Mouse (Mus musculus) spleen, postnatal 14 days (tissue): ENCODE data around the gene Tubg2.

Source experiments
- DNase-seq, 2 experiments: peaks; one replicate each; pipeline ENCODE4 v3.0.0; 2021 to 2022; ENCODE audit warnings: low spot score in 2 of 2

The Tubg2 gene

DNA sequence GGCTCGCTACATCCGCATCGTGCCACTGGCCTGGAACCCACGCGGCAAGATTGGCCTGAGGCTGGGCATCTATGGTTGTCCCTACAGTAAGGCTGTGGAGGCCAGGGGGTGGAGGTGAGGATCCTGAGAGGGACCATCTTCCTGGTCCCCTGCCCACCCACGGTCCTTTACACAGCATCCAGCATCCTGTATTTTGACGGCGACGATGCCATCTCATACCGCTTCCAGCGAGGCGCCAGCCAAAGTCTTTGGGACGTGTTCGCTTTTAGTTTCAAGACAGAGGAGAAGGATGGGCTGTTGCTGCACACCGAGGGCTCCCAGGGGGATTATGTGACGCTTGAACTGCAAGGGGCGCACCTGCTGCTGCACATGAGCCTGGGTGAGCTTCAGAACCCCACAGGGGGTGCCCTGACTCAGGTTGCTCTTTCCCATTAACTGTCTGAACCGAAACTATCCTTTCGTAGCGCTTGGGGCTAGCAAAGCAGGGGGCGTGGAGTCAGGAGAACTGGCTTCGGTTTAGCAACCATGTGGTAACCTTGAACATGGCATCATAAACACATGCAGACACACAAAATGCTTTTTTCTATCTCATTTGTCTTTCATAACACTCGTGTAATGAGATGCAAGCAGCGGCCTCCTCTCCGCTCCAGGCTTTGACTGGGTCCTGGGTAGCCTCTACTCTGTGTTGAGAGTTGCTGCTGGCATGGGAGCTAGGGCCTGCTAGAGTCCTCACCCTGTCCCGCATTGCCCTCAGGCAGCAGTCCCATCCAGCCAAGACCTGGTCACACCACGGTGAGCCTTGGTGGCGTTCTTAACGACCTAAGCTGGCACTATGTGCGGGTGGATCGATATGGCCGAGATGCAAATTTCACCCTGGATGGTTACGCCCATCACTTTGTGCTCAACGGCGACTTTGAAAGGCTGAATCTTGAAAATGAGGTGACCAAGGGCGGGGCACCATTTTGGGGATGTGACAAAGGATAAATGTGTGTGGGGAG lies 22.7 kb downstream of the Tubg2 start:
- DNase-seq = no peak

DNA sequence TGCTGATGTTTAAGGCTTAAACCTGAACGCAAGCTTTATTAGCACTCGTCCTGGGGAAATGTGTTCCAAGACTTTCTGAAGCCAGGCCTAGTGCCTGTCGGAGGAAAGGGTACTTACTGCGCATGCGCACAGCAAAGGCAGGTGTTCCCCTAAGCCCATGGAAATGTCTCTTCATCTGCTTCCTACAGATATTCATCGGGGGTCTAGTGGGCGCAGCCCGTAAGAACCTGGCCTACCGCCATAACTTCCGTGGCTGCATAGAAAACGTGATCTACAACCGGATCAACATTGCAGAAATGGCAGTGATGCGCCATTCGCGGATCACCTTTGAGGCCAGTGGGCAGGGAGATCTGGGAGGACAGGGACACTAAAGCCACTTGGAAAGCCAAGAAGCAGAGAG lies 23.6 kb downstream of the Tubg2 start:
- DNase-seq = no peak

DNA sequence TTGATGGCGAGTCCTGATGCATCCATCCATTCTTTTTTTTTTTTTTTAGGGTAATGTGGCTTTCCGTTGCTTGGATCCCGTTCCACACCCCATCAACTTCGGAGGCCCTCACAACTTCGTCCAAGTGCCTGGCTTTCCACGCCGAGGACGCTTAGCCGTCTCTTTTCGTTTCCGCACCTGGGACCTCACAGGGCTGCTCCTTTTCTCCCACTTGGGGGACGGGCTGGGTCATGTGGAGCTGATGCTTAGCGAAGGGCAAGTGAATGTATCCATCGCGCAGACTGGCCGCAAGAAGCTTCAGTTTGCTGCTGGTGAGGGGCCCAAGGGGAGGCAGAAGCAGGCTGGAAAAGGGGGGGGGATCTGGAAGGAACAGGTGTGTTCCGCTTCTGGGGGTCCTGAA lies 24.6 kb downstream of the Tubg2 start:
- DNase-seq = no peak

DNA sequence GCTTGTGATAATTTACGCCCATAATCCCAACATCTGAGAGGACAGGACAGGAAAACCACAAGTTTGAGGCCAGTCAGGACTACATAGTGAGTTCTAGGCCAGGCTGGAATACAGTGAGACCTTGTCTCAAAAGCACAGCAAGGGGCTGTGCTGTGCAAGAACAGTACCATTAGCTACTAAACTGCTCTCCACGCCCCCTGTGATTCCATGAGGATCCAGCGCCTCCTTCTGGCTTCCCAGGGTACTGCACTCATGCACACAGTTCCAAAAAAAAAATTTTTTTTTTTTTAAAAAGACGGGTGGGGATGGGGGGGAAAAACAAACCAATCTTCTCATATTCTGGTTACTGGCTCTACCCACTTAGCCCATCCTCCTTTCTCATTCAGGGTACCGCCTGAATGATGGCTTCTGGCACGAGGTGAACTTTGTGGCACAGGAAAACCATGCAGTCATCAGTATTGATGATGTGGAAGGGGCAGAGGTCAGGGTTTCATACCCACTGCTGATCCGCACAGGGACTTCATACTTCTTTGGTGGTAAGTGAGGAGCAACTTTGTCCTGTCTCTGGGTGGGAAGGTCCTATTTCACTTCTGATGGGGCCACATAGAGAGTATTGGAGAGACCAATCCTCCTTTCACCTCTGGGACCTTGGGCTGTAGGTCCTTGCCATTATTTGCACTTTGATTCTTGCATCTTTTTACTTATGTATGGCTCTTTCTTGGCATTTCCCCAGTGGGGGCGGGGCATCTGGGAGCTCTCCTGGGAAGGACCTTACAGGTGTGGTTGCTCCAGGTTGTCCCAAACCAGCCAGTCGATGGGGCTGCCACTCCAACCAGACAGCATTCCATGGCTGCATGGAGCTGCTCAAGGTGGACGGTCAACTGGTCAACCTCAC lies 25.4 kb downstream of the Tubg2 start:
- DNase-seq = peak in 1 of 2 experiments; percentile 56

DNA sequence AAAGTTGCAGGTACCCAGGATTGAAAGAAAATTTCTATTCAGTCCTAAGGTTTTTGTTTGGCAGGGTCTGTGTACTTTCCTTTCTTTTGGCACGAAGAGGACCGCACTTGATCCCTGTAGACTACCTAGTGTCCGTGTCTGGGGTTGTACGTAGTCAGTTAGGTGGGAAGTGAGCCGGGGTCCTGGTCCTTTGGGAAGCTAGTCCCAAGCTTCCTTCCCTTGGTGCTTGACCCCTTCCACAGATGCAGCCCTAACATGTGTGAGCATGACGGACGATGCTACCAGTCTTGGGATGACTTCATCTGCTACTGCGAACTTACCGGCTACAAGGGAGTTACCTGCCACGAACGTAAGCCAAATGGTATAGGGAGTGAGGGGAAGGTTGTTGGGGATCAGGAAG lies 26.3 kb downstream of the Tubg2 start:
- no peak for DNase-seq

DNA sequence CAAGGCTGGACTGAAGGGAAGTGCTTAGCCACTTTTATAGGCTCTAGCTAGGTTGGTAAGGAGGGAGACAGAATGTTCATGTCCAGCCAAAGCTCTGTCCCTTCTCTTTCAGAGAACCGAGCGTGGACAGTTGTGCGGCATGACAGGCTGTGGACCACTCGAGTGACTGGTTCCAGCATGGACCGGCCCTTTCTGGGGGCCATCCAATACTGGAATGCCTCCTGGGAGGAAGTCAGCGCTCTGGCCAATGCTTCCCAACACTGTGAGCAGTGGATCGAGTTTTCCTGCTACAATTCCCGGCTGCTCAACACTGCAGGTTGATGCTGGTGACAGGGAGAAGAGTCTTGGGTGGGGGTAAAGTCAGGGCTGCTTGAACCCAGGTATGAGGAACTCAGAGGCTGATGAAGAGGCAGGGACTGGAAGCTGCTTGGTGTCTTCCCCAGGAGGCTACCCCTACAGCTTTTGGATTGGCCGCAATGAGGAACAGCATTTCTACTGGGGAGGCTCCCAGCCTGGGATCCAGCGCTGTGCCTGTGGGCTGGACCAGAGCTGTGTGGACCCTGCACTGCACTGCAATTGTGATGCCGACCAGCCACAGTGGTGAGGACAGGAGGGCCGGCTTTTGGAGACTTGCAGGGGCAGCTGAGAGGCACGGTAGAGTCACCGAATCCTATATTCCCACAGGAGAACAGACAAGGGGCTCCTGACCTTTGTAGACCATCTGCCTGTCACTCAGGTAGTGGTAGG lies 27.2 kb downstream of the Tubg2 start:
- no peak for DNase-seq

DNA sequence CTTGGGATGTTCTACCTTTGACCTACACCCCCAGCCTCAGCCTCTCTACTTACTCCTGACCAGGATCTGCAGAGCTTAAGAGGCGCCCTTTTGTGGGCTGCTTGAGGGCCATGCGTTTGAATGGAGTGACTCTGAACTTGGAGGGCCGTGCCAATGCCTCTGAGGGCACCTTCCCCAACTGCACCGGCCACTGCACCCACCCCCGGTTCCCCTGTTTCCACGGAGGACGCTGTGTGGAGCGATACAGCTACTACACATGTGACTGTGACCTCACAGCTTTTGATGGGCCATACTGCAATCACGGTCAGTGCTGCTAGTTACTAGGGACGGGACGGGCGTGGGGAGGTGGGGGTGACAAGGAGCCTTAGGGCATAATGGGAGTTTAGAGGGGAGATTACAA lies 29.3 kb downstream of the Tubg2 start:
- DNase-seq = no peak

DNA sequence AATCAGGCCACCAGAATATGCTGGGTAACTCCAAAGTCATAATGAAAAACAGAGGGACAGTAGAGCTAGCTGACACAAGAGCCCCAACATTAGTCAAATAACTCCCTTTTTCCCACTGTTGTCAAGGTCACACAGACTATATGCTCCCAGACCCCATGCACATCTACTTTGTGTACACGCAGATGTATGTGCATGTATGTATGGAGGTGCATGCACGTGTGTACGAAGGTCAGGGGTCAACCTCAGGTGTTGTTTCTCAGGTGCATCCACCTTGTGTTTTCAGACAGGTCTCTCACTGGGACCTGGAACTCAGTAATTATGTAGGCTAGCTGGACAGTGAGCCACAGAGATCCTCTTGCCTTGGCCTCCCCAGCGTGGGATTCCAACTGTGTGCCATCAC lies 29.7 kb downstream of the Tubg2 start:
- DNase-seq = no peak

DNA sequence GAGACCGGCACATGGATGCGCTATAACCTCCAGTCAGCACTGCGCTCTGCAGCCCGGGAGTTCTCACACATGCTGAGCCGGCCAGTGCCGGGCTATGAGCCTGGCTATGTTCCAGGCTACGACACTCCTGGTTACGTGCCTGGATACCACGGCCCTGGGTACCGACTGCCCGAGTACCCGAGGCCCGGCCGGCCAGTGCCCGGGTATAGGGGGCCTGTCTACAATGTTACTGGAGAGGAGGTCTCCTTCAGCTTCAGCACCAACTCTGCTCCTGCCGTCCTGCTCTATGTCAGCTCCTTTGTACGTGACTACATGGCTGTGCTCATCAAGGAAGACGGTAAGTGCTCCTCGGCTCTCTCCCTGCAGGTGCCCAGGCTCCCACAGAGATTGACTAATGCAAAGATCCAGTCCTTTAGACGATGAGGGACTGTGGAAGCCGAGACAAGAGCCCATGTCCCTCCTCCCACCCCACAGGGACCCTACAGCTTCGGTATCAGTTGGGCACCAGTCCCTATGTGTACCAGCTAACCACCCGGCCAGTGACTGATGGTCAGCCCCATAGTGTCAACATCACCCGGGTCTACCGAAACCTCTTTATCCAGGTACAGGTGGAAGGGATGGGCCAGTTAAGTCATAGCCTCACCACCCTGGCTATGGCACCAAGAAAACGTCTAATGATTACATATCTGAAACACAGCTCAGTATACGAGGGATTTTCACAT lies 31.0 kb downstream of the Tubg2 start:
- DNase-seq = no peak

DNA sequence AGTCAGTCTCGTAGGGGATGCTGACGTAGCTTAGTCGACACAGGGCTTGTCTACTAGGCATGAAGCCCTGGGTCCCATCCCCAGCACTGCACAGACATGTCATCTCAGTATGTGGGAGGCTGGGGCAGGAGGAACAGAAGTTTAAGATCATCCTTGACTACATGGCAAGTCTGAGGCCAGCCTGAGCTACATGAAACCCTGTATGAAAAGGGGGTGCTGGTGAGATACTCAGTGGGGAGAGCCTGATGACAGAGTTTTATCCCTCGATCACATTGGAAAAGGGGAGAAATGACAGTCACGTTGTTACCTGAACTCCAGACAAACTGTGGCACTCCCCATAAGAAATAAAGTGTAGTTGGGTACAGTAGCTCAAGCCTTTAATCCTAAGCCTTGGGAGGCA lies 31.8 kb downstream of the Tubg2 start:
- no peak for DNase-seq

DNA sequence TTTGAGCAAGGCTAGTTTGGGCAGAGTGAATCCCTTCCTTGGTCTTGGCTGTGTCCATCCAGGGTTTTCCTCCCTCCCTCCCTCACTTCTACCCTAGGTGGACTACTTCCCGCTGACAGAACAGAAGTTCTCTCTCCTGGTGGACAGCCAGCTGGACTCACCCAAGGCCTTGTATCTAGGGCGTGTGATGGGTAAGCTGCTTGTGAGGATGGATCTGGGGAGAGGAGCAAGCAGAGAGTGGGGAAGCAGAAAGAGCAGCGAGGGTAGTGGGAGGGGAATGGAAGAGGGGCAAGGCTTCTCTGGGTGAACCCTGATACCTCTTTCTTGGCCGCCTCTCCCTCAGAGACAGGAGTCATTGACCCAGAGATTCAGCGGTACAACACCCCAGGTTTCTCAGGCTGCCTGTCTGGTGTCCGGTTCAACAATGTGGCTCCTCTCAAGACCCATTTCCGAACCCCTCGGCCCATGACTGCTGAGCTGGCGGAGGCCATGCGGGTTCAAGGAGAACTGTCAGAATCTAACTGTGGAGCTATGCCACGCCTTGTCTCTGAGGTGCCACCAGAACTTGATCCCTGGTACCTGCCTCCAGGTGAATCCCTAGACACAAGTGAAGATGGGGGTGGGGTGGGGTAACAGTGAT lies 32.6 kb downstream of the Tubg2 start:
- no peak for DNase-seq

DNA sequence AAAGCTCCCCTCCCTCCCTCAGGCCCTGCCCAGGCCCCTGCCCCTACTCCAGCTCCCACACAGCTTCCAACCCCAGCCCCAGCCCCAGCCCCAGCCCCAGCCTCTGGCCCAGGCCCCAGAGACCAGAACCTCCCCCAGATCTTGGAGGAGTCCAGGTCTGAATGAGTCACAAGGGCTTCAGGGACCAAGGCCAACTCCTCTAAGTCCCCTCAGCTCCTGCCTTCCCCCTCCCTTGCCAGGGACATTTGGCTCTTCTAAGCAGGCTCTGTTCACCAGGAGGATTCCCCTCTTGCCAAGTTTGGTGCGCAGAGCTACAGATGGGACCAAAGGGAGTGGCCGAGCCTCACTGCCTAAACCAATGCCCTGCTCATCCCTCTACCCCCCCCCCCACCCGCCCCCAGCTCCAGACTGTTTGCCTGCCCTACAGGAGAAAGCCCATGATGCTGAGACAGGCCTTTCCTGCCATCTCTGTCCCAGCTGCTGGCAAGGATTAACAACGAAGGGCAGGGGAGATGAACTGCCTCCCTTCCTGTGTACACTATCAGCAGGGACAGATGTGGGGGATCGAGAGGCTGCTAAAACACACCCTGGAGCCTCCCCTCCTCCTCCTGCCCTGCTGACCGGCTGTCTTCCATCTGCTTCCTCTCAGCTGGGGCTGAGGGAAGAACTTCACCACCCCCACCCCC lies 33.9 kb downstream of the Tubg2 start:
- DNase-seq = peak in 1 of 2 experiments; percentile 35

DNA sequence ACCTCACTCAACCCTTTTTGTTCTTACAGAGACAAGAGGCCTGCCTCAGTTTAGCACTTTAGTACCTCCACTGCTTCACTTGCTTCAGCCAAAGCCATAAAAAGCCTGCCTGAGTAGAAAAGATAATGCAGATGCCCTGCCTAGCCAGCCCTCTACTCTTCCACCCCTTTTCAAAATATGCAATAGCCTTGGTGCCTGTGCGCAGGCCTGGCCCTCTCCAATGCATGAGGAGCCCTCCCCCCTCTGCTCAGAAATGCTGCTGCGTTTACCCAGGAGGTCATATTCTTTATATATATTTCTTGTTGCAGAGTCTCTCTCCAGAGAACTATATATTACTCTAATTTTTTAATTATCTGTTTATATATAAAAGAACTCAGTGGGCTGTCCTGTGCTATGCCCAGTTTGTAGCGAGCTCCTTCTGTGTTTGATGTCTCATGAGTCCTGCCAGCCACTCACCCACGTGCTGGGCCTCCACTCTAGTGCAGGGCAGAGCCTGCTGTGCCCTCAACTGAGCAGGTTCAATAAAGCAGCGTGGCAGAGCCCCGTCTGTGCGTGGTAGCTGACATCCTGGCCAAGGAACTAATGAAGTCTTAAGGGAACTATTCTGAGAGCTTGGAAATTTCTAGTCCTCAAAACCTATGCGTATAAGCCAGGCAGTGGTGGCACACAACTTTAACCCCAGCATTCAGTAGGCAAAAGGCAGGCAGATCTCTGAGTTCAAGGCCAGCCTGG lies 34.6 kb downstream of the Tubg2 start:
- no peak for DNase-seq

DNA sequence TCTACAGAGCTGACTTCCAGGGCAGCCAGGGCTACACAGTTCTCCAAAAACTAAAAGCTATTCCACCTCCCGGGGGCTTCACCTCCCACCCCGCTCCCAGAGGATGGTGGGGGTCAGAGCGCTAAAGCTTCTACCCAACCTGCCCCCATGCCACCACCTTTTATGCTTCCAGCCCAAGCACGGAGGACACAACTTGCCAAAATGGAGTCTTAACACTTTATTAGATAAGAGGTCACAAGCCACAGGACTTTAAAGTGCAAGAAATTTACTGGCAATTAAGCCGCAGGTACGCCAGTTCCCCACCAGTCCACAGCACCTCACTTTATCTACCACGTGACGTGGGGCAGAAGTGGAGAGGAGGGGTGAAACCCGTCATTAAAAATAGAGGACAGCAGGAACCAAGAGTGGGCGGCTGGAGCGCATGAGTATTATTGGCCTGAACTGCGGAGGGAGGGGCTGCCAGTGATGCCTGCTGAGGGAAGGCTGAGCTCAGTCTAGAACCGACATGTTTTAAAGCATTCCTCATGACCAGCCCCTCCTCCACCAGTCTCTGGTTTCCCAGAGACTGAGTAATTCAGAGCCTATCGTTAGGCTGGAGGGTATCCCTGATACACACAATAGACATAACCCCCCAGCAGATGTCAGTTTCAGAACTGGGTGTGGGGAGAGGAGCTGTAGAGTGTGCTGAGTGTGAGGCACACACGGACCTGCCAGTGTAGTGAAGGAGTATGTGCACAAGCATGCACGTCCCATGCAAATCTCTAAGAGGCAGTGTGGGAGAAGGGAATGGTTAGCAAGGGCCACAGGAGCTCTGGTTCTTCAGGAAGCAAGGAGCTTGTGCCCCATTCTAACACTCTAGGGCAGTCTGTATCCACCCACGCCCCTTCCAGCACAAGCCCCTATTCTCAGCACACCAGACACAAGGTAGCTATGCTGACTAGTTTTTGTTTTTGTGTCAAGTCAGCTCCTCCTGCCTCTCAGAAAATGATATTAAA lies 35.5 kb downstream of the Tubg2 start:
- no peak for DNase-seq

DNA sequence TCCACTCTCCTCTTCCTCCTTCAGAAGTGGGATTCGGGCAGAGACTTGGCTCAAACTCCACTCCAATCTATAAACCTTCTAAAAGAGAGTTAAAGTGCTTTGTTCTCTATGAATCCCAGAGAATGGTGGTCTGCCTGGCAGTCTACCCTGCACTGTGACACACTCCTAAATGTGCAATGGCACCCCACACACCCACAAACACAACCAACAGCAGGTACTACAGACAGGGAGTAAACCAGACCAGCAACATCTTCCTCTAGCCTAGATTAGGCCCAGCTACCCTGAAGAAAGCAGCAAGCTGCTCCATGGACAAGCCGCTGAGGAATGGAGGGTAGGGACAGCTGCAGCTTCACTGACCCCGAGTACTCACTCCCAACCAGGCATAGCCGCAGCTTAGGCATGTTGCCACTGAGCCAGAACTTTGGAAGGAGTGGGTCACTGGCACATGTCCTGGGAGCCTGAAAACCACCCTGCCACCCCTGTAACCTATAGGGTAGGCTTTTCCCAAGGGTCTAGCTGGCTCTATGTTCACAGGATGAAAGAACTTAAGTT lies 36.3 kb downstream of the Tubg2 start:
- DNase-seq = no peak

DNA sequence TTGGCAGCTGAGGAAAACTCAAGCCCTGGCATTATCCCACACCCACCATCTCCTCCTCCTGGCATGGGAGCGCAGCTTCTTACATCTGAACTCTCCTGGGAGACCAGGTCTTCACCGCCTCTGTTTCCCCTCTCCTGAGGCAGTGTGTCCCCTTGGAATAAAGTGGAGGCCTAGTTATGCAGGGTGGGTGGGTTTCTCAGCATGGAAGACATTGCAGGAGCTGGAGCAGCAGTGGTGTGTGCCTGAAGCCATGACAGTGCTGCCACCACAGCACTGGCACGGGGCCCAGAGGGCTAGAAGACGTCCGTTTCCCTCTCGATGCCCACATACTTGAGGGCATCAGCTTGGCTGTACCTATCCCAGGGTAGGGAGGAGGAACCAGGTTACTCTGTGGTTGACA lies 36.9 kb downstream of the Tubg2 start:
- DNase-seq = no peak

DNA sequence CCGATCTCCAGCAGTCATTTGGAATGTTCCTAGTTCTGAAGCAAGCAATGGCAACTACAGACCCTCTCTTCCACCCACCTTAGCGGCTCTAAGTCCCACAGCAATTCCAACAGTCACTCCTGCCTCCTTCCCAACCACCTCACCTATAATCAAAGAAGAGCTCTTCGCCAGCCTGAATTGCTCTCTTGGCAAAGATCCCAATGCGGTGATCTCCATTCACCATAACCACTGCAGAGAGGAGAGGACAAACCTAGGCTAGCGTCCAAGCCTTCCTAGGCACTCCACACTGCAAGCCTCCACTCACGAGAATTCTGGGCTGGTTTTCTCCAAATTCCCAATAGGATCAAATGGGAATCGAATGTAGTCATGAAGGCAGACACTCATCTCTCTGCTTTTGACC lies 37.4 kb downstream of the Tubg2 start:
- no peak for DNase-seq

DNA sequence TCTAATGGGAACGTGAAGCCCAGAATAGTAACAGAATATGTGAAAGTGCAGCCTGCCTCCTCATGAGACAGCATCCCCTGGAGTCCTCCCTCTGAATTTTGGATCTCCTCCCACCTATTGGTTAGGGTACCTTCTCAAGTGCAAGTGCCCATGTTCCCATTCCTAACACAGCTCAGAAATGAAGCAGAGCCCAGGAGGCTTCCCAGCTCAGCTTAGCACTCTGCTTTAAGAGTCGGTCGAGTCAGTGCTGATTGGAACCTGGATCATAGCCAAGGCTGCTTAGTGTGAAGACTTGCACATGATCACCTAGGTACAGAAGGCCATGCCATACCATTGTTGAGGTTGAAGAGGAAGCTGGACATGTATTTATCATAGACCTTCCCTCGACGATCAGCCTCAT lies 38.4 kb downstream of the Tubg2 start:
- no peak for DNase-seq
